Mouse (Mus musculus) lung, embryonic 16.5 days (tissue): Measurements from ENCODE around the gene Vmn2r67. TPM values are rescaled to one million over a fixed set of nuclear protein-coding genes. Genes with fewer than 3 reads are reported as not detected.
"Not testable (repeated sequence)": the region's sequence is repeated elsewhere in the genome, so short reads cannot be mapped to it uniquely, and the experiment has no call there.

Experiments
- ATAC-seq: fragments of 200-750 bp; cut with Nextera tagmentation; 2 replicates; pipeline ENCODE4 v1.8.0; 2017; ENCODE audit warnings: low read depth, mild to moderate bottlenecking, moderate library complexity
- H3K27ac ChIP-seq: fragments of 300-500 bp; sonication (generic); 2 replicates; pipeline ENCODE4 v1.5.1; 2014; ENCODE audit warnings: mild to moderate bottlenecking, control low read depth, low read length
- H3K27me3 ChIP-seq: fragments of 300-500 bp; sonication (generic); 2 replicates; pipeline ENCODE4 v1.6.1; 2014; ENCODE audit warnings: low read depth, low read length, mixed read lengths; ENCODE audit not compliant: control insufficient read depth, insufficient read depth
- H3K36me3 ChIP-seq: fragments of 300-500 bp; sonication (generic); 2 replicates; pipeline ENCODE4 v1.6.1; 2014; ENCODE audit warnings: low read length; ENCODE audit not compliant: control insufficient read depth, insufficient read depth
- H3K4me1 ChIP-seq: fragments of 300-500 bp; sonication (generic); replicated peaks from 2 replicates; pipeline ENCODE4 v1.6.1; 2014; ENCODE audit warnings: low read length, mixed read lengths; ENCODE audit not compliant: control insufficient read depth, insufficient read depth
- H3K4me2 ChIP-seq: fragments of 300-500 bp; sonication (generic); 2 replicates; pipeline ENCODE4 v1.6.1; 2014; ENCODE audit warnings: low read depth, low read length, control low read depth
- H3K4me3 ChIP-seq: fragments of 300-500 bp; sonication (generic); 2 replicates; pipeline ENCODE4 v1.5.1; 2014; ENCODE audit warnings: mild to moderate bottlenecking, low read length, control low read depth
- H3K9ac ChIP-seq: fragments of 300-500 bp; sonication (generic); 2 replicates; pipeline ENCODE4 v1.6.1; 2014; ENCODE audit warnings: low read length, control low read depth
- H3K9me3 ChIP-seq: fragments of 300-500 bp; sonication (generic); 2 replicates; pipeline ENCODE4 v1.6.1; 2016; ENCODE audit warnings: low read length; ENCODE audit not compliant: control insufficient read depth
- WGBS: fragments of 180-500 bp; shearing (Covaris S2); extraction: QIAGEN DNeasy Blood & Tissue Kit; methylation state at CpG from one replicate; pipeline ENCODE4 v1.1.7; 2014; 5-methylcytosine and 5-hydroxymethylcytosine counted together
- polyA plus RNA-seq: library from polyadenylated mRNA; unstranded; fragments of >200 nt; fragmentation: Nextera tagmentation; extraction: Ambion mirVana; gene quantifications from 2 replicates; pipeline ENCODE4 v1.2.1, GENCODE M21; 2015

Vmn2r67 gene
- polyA plus RNA-seq = not detected in 2 replicates

DNA sequence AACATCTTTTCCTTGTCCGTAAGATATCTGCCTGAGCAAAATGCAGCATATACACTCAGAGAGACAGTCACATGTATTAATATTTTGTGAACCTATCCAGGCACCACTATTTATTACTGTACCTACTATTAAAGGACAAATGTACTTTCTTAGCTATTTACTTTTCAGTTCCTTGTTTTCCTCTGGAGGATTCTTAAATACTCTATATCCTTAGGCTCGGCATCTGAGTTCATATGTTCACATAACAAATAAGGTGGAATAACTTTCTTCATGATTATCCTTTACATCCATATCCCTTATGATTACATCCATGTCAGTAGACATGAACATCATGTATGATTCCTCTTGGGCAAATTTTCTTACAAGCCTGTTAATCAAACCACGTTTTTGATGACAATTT is at the start of gene Vmn2r67:
Gene Vmn2r67 (minus strand): TSS at position 101 of the 400 bp plus-strand sequence.
- Histone ChIP-seq H3K36me3 (no peaks in the 10 kb centered on the region), H3K9ac (no peak within 1 kb of the TSS), H3K27ac (no peak within 1 kb of the TSS), H3K4me1 (no peaks in the 10 kb centered on the region), H3K4me2 (no peak within 1 kb of the TSS), H3K9me3 (no peaks in the 10 kb centered on the region), H3K27me3 (no peaks in the 10 kb centered on the region), H3K4me3 (no peak within 1 kb of the TSS)
- ATAC-seq = no peak
- WGBS = 74% methylated on average over 3 of the region's 3 CpGs

DNA sequence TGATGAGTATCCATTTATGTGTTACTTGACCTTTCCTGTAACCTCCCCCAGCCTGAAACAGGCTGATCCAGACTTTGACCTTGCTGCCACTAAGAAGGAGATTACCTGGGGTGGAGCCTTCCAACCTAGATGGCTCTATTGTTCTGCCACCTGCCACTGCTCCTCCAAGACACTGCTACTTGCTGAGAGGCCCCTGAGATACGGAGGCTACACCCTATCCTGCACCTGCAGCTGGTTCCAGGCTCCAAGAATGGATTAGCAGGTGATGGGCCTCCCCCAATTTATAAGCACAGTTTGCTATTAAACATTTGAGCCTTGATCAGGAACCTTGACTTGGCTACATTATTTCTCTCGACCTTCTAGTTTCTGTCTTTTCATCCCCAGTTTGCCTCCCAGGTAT is 51.3 kb downstream of the Vmn2r67 start:
- H3K27ac ChIP-seq, H3K9me3 ChIP-seq, H3K27me3 ChIP-seq, H3K9ac ChIP-seq, H3K4me3 ChIP-seq, H3K4me2 ChIP-seq, ATAC-seq, H3K4me1 ChIP-seq, H3K36me3 ChIP-seq: not testable (repeated sequence)
- 31% methylated on average over 2 of the region's 2 CpGs for WGBS

Other genes starting within 250 kb of the Vmn2r67 start
- gene Vmn2r65, start 191.9 kb downstream of the Vmn2r67 start, polyA plus RNA-seq = not detected in 2 replicates
- gene Vmn2r66, start 143.7 kb downstream of the Vmn2r67 start, polyA plus RNA-seq = not detected in 2 replicates
- gene Vmn2r68, start 81.8 kb upstream of the Vmn2r67 start, polyA plus RNA-seq = not detected in 2 replicates